Mouse (Mus musculus) liver, postnatal 0 days (tissue): ENCODE results near the gene Adora1. TPM values are rescaled to one million over a fixed set of nuclear protein-coding genes. Genes with fewer than 3 reads are reported as not detected.

Source experiments
- ATAC-seq: fragments of 200-750 bp; cut with Nextera tagmentation; 2 replicates; pipeline ENCODE4 v1.8.0; 2017; ENCODE audit warnings: mild to moderate bottlenecking, moderate library complexity
- DNase-seq: peaks from one replicate; pipeline ENCODE4 v3.0.0-alpha.2; 2016
- H3K27ac ChIP-seq: fragments of 300-500 bp; sonication (generic); 2 replicates; pipeline ENCODE4 v1.5.1; 2014; ENCODE audit warnings: antibody characterized with exemption, moderate library complexity, mild to moderate bottlenecking, low read depth
- H3K27me3 ChIP-seq: fragments of 300-500 bp; sonication (generic); 2 replicates; pipeline ENCODE4 v1.6.1; 2014; ENCODE audit warnings: low read length, control low read depth, mixed read lengths; ENCODE audit not compliant: insufficient read depth
- H3K36me3 ChIP-seq: fragments of 300-500 bp; sonication (generic); replicated peaks from 2 replicates; pipeline ENCODE4 v1.6.1; 2014; ENCODE audit warnings: mild to moderate bottlenecking, control low read depth, low read length, moderate library complexity, mixed read lengths; ENCODE audit not compliant: insufficient read depth
- H3K4me1 ChIP-seq: fragments of 300-500 bp; sonication (generic); 2 replicates; pipeline ENCODE4 v1.6.1; 2014; ENCODE audit warnings: antibody characterized with exemption, mild to moderate bottlenecking, control low read depth; ENCODE audit not compliant: insufficient read depth
- H3K4me2 ChIP-seq: fragments of 300-500 bp; sonication (generic); 2 replicates; pipeline ENCODE4 v1.6.1; 2014; ENCODE audit warnings: low read depth, mild to moderate bottlenecking, low read length, moderate library complexity, mixed read lengths
- H3K4me3 ChIP-seq: fragments of 300-500 bp; sonication (generic); 2 replicates; pipeline ENCODE4 v1.5.1; 2014; ENCODE audit warnings: low read depth, low read length
- H3K9ac ChIP-seq: fragments of 300-500 bp; sonication (generic); replicated peaks from 2 replicates; pipeline ENCODE4 v1.6.1; 2014; ENCODE audit warnings: mild to moderate bottlenecking, moderate library complexity
- H3K9me3 ChIP-seq: fragments of 300-500 bp; sonication (generic); 2 replicates; pipeline ENCODE4 v1.6.1; 2016; ENCODE audit warnings: mild to moderate bottlenecking, control low read depth, low read length, mixed read lengths
- CTCF ChIP-seq: sonication (generic); IDR thresholded peaks from 2 replicates; pipeline ENCODE4 v1.5.1; 2016; ENCODE audit warnings: antibody characterized with exemption, low read depth
- EP300 ChIP-seq: IDR thresholded peaks from 2 replicates; pipeline ENCODE4 v1.6.1; 2016; ENCODE audit warnings: antibody characterized with exemption, low read depth, mild to moderate bottlenecking
- WGBS: fragments of 180-500 bp; shearing (Covaris S2); extraction: QIAGEN DNeasy Blood & Tissue Kit; methylation state at CpG from one replicate; pipeline ENCODE4 v1.1.7; 2014; ENCODE audit not compliant: insufficient replicate concordance; 5-methylcytosine and 5-hydroxymethylcytosine counted together
- polyA plus RNA-seq: library from polyadenylated mRNA; unstranded; fragments of >200 nt; fragmentation: Nextera tagmentation; extraction: Ambion mirVana; gene quantifications from 2 replicates; pipeline ENCODE4 v1.2.1, GENCODE M21; 2015

Adora1 gene
- polyA plus RNA-seq, 1 experiment from 2014 or later: 8.3 TPM

GRCm38 (mm10) chr1:134150745-134151144 is 84.5 kb downstream of the Adora1 start:
- TF ChIP-seq EP300 (no peak), CTCF (no peak)
- Histone ChIP-seq H3K27ac (no peak overlapping the region), H3K36me3 (no peaks in the 10 kb centered on the region), H3K27me3 (no peaks in the 10 kb centered on the region), H3K9ac (no peak overlapping the region), H3K4me1 (no peaks in the 10 kb centered on the region), H3K4me3 (no peak overlapping the region), H3K9me3 (no peaks in the 10 kb centered on the region), H3K4me2 (no peak overlapping the region)
- WGBS: 82% methylated on average over 9 of the region's 9 CpGs
- no peak for ATAC-seq
- DNase-seq: no peak

DNA sequence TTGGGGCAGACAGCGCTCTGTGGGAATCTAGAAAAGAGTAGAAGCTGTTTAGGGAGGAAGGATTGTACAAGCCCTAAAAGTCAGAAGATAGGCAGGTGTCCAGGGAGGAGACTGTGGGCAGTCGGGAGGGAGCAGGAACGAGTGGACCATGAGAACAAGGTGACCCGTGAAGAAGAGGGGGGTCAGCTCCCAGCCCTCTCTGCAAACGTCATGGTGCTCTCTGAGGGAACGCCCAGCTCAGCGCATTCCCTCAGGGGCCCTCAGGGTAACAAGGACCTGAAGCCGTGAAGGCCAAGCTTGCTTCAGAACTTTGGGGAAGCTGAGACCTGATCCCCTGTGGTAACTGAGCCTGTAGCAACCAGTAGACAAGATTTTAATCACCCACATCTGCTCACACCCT is 85.2 kb downstream of the Adora1 start:
- no peak for DNase-seq
- H3K27me3 ChIP-seq: no peaks in the 10 kb centered on the region
- H3K9ac ChIP-seq: no peak overlapping the region
- no peaks in the 10 kb centered on the region for H3K9me3 ChIP-seq
- TF ChIP-seq CTCF (no peak), EP300 (no peak)
- H3K4me1 ChIP-seq: no peaks in the 10 kb centered on the region
- WGBS: 61% methylated on average over 8 of the region's 8 CpGs
- no peak for ATAC-seq
- H3K4me3 ChIP-seq: no peak overlapping the region
- H3K27ac ChIP-seq: no peak overlapping the region
- no peak overlapping the region for H3K4me2 ChIP-seq
- H3K36me3 ChIP-seq: no peaks in the 10 kb centered on the region

Other genes starting within 250 kb of the Adora1 start
- 1.6 TPM in 2 replicates for gene Fmod, start 198.2 kb downstream of the Adora1 start, polyA plus RNA-seq
- 60.1 and 62.6 TPM in 2 replicates for gene Btg2, start 156.3 kb downstream of the Adora1 start, polyA plus RNA-seq
- gene Chit1, start 124.2 kb downstream of the Adora1 start, polyA plus RNA-seq: 0.26 TPM in 2 replicates
- 18.8 and 19.3 TPM in 2 replicates for gene Chil1, start 53.3 kb downstream of the Adora1 start, polyA plus RNA-seq
- gene Mybph, start 42.0 kb downstream of the Adora1 start, polyA plus RNA-seq: 0.14 TPM in 1 of 2 replicates, not detected in the other
- gene Myog, start 54.6 kb upstream of the Adora1 start, polyA plus RNA-seq: 0.64 TPM in 1 of 2 replicates, not detected in the other
- 1.3 and 1.6 TPM in 2 replicates for gene Ppfia4, start 97.5 kb upstream of the Adora1 start, polyA plus RNA-seq
- 44.1 and 46.1 TPM in 2 replicates for gene Tmem183a, start 126.5 kb upstream of the Adora1 start, polyA plus RNA-seq
- gene 4933406M09Rik, start 150.5 kb upstream of the Adora1 start, polyA plus RNA-seq: not detected in 2 replicates
- gene Cyb5r1, start 170.1 kb upstream of the Adora1 start, polyA plus RNA-seq: 7.7 and 8.2 TPM in 2 replicates
- gene Adipor1, start 179.9 kb upstream of the Adora1 start, polyA plus RNA-seq: 93.5 and 98.9 TPM in 2 replicates
- 12.3 and 13.2 TPM in 2 replicates for gene Klhl12, start 220.1 kb upstream of the Adora1 start, polyA plus RNA-seq